Mouse (Mus musculus) E14TG2a.4 (cell line): ENCODE measurements around the gene Ggn.

Experiments used
- H3K27me3 ChIP-seq: 2 replicates; pipeline ENCODE4 v1.6.1; 2014; ENCODE audit warnings: low read length, control low read depth; ENCODE audit not compliant: insufficient read depth
- H3K36me3 ChIP-seq: 2 replicates; pipeline ENCODE4 v1.6.1; 2014; ENCODE audit warnings: low read length, control low read depth; ENCODE audit not compliant: insufficient read depth
- H3K4me1 ChIP-seq: replicated peaks from 2 replicates; pipeline ENCODE4 v1.6.1; 2014; ENCODE audit warnings: low read depth, low read length, control low read depth
- H3K4me3 ChIP-seq: replicated peaks from 2 replicates; pipeline ENCODE4 v1.5.1; 2014; ENCODE audit warnings: mild to moderate bottlenecking, low read length
- H3K9me3 ChIP-seq: 2 replicates; pipeline ENCODE4 v1.6.1; 2014; ENCODE audit warnings: low read length, control low read depth
- CTCF ChIP-seq: conservative IDR thresholded peaks from 2 replicates; pipeline ENCODE4 v1.5.1; 2014; ENCODE audit warnings: low read length
- NANOG ChIP-seq: IDR thresholded peaks from 2 replicates; pipeline ENCODE4 v1.6.1; 2014; ENCODE audit warnings: borderline replicate concordance, low read length, mixed read lengths
- POU5F1 ChIP-seq: IDR thresholded peaks from 2 replicates; pipeline ENCODE4 v1.6.1; 2014; ENCODE audit warnings: low read length, borderline replicate concordance

The Ggn gene

GRCm38 (mm10) chr7:29170066-29170754 lies at the start of gene Ggn, which contains the start of gene Spred3:
TSS of gene Ggn (plus strand) at chr7:29170210.
TSS of gene Spred3 (minus strand) at chr7:29170411.
- TF ChIP-seq NANOG (no peak), POU5F1 (no peak), CTCF (no peak)
- peaks cover 55% of the 10 kb centered on the region for H3K4me1 ChIP-seq
- peaks cover 35% of the 10 kb centered on the region for H3K36me3 ChIP-seq

GRCm38 (mm10) chr7:29122821-29123220 lies 47.2 kb upstream of the Ggn start:
- Histone ChIP-seq H3K9me3 (no peaks in the 10 kb centered on the region), H3K4me1 (peaks cover 58% of the 10 kb centered on the region), H3K36me3 (no peaks in the 10 kb centered on the region), H3K4me3 (0 out of 2 replicates have a peak overlapping the region, but pooled peaks have one; percentile 11), H3K27me3 (peaks cover 14% of the 10 kb centered on the region)
- TF ChIP-seq CTCF (no peak), POU5F1 (no peak), NANOG (no peak)

More at GRCm38 (mm10) chr7:29170066-29170754, at the start of gene Ggn, which contains the start of gene Spred3:
- H3K27me3 ChIP-seq, result peaks cover 36% of the 10 kb centered on the region
- no peaks in the 10 kb centered on the region for H3K9me3 ChIP-seq
- H3K4me3 ChIP-seq, result peak within 1 kb of the TSS; percentile 88

- Histone ChIP-seq H3K4me1 (peaks cover 49% of the 10 kb centered on the region), H3K27me3 (peaks cover 14% of the 10 kb centered on the region), H3K9me3 (no peaks in the 10 kb centered on the region), H3K4me3 (peak overlapping the region; percentile 77), H3K36me3 (no peaks in the 10 kb centered on the region)
- TF ChIP-seq POU5F1, result no peak
- no peak for TF ChIP-seq CTCF
- no peak for TF ChIP-seq NANOG
Measured at GRCm38 (mm10) chr7:29123531-29124358, 46.3 kb upstream of the Ggn start.

GRCm38 (mm10) chr7:29124970-29125369 lies 45.0 kb upstream of the Ggn start, which contains the start of gene Ryr1:
TSS of gene Ryr1 (minus strand) at chr7:29125179.
- TF ChIP-seq POU5F1 (no peak), NANOG (no peak), CTCF (no peak)
- Histone ChIP-seq H3K4me1 (peaks cover 51% of the 10 kb centered on the region), H3K36me3 (no peaks in the 10 kb centered on the region), H3K9me3 (no peaks in the 10 kb centered on the region), H3K27me3 (peaks cover 8% of the 10 kb centered on the region; the same call in 1 of the 2 replicates), H3K4me3 (peak within 1 kb of the TSS; percentile 77)

- TF ChIP-seq NANOG, result no peak
- no peak for TF ChIP-seq POU5F1
- TF ChIP-seq CTCF, result peak; percentile 99
- Histone ChIP-seq H3K27me3 (peaks cover 8% of the 10 kb centered on the region; the same call in 1 of the 2 replicates), H3K4me3 (no peak overlapping the region), H3K4me1 (peaks cover 56% of the 10 kb centered on the region), H3K9me3 (no peaks in the 10 kb centered on the region), H3K36me3 (no peaks in the 10 kb centered on the region)
Measured at GRCm38 (mm10) chr7:29126173-29126915, 43.7 kb upstream of the Ggn start.

- TF ChIP-seq NANOG (no peak), CTCF (peak; percentile 37)
- H3K27me3 ChIP-seq, result peaks cover 8% of the 10 kb centered on the region; the same call in 1 of the 2 replicates
- H3K4me3 ChIP-seq, result no peak overlapping the region
- no peaks in the 10 kb centered on the region for H3K36me3 ChIP-seq
- peaks cover 41% of the 10 kb centered on the region for H3K4me1 ChIP-seq
- H3K9me3 ChIP-seq, result no peaks in the 10 kb centered on the region
Measured at GRCm38 (mm10) chr7:29128725-29129124, 41.3 kb upstream of the Ggn start.

GRCm38 (mm10) chr7:29134230-29134629 lies 35.8 kb upstream of the Ggn start:
- Histone ChIP-seq H3K9me3 (no peaks in the 10 kb centered on the region), H3K4me3 (no peak overlapping the region), H3K4me1 (peaks cover 51% of the 10 kb centered on the region), H3K36me3 (no peaks in the 10 kb centered on the region), H3K27me3 (peaks cover 4% of the 10 kb centered on the region)
- no peak for TF ChIP-seq NANOG
- no peak for TF ChIP-seq CTCF
